Mouse (Mus musculus) embryonic facial prominence, embryonic 14.5 days (tissue): ENCODE measurements around the gene Pvr. TPM values are rescaled to one million over a fixed set of nuclear protein-coding genes. Genes with fewer than 3 reads are reported as not detected.

Experiments
- ATAC-seq: fragments of 200-750 bp; cut with Nextera tagmentation; 2 replicates; pipeline ENCODE4 v1.8.0; 2017; ENCODE audit warnings: low read depth, moderate number of reproducible peaks, moderate TSS enrichment
- DNase-seq: peaks from one replicate; pipeline ENCODE4 v3.0.0-alpha.2; 2015; ENCODE audit warnings: low spot score
- H3K27ac ChIP-seq: fragments of 300-500 bp; sonication (generic); replicated peaks from 2 replicates; pipeline ENCODE4 v1.5.1; 2014; ENCODE audit warnings: low read depth, mild to moderate bottlenecking, low read length, moderate library complexity
- H3K27me3 ChIP-seq: fragments of 300-500 bp; sonication (generic); replicated peaks from 2 replicates; pipeline ENCODE4 v1.6.1; 2014; ENCODE audit warnings: low read length; ENCODE audit not compliant: control insufficient read depth, insufficient read depth
- H3K36me3 ChIP-seq: fragments of 300-500 bp; sonication (generic); 2 replicates; pipeline ENCODE4 v1.6.1; 2014; ENCODE audit warnings: low read length, mixed read lengths; ENCODE audit not compliant: control insufficient read depth, insufficient read depth
- H3K4me1 ChIP-seq: fragments of 300-500 bp; sonication (generic); 2 replicates; pipeline ENCODE4 v1.6.1; 2014; ENCODE audit warnings: antibody characterized with exemption, low read length; ENCODE audit not compliant: control insufficient read depth, insufficient read depth
- H3K4me2 ChIP-seq: fragments of 300-500 bp; sonication (generic); 2 replicates; pipeline ENCODE4 v1.6.1; 2014; ENCODE audit warnings: low read depth, mild to moderate bottlenecking, low read length, moderate library complexity, mixed read lengths
- H3K4me3 ChIP-seq: fragments of 300-500 bp; sonication (generic); 2 replicates; pipeline ENCODE4 v1.5.1; 2014; ENCODE audit warnings: low read depth, mild to moderate bottlenecking, low read length
- H3K9ac ChIP-seq: fragments of 300-500 bp; sonication (generic); 2 replicates; pipeline ENCODE4 v1.6.1; 2014; ENCODE audit warnings: low read depth, mild to moderate bottlenecking, low read length, moderate library complexity, mixed read lengths
- H3K9me3 ChIP-seq: fragments of 300-500 bp; sonication (generic); 2 replicates; pipeline ENCODE4 v1.6.1; 2016; ENCODE audit warnings: low read length; ENCODE audit not compliant: control insufficient read depth
- WGBS: fragments of 180-500 bp; shearing (Covaris S2); extraction: QIAGEN DNeasy Blood & Tissue Kit; methylation state at CpG from one replicate; pipeline ENCODE4 v1.1.7; 2014; 5-methylcytosine and 5-hydroxymethylcytosine counted together
- polyA plus RNA-seq: library from polyadenylated mRNA; unstranded; fragments of >200 nt; fragmentation: Nextera tagmentation; extraction: Ambion mirVana; gene quantifications from 2 replicates; pipeline ENCODE4 v1.2.1, GENCODE M21; 2014

Gene Pvr
- polyA plus RNA-seq, 1 experiment from 2014 or later = 10.2 TPM

- Histone ChIP-seq H3K4me3 (no peak overlapping the region), H3K27ac (no peak overlapping the region), H3K4me2 (no peak overlapping the region), H3K27me3 (peaks cover 3% of the 10 kb centered on the region), H3K36me3 (no peaks in the 10 kb centered on the region), H3K4me1 (no peaks in the 10 kb centered on the region), H3K9me3 (no peaks in the 10 kb centered on the region), H3K9ac (no peak overlapping the region)
- WGBS = 63% methylated on average over 2 of the region's 2 CpGs
- DNase-seq = no peak
- no peak for ATAC-seq
These were observed 6.0 kb upstream of the Pvr start for GRCm38 (mm10) chr7:19926849-19927480.

GRCm38 (mm10) chr7:19925376-19925775 lies 4.4 kb upstream of the Pvr start:
- Histone ChIP-seq H3K4me1 (no peaks in the 10 kb centered on the region), H3K27me3 (no peaks in the 10 kb centered on the region), H3K4me3 (no peak overlapping the region), H3K4me2 (no peak overlapping the region), H3K9me3 (no peaks in the 10 kb centered on the region), H3K9ac (no peak overlapping the region), H3K27ac (no peak overlapping the region), H3K36me3 (no peaks in the 10 kb centered on the region)
- no peak for ATAC-seq
- no peak for DNase-seq
- 71% methylated on average over 1 of the region's 1 CpGs for WGBS

- Histone ChIP-seq H3K9ac (no peak overlapping the region), H3K27ac (no peak overlapping the region), H3K4me2 (no peak overlapping the region), H3K27me3 (no peaks in the 10 kb centered on the region), H3K36me3 (no peaks in the 10 kb centered on the region), H3K9me3 (no peaks in the 10 kb centered on the region), H3K4me3 (no peak overlapping the region), H3K4me1 (no peaks in the 10 kb centered on the region)
- DNase-seq (no peak), ATAC-seq (no peak)
- WGBS = 6% methylated on average over 10 of the region's 15 CpGs
These were observed 2.8 kb upstream of the Pvr start for GRCm38 (mm10) chr7:19923797-19924196.

- ATAC-seq = no peak
- DNase-seq = no peak
- Histone ChIP-seq H3K27ac (no peak overlapping the region), H3K27me3 (no peaks in the 10 kb centered on the region), H3K9me3 (no peaks in the 10 kb centered on the region), H3K36me3 (peaks cover 4% of the 10 kb centered on the region; the same call in 1 of the 2 replicates), H3K4me3 (no peak overlapping the region), H3K9ac (no peak overlapping the region), H3K4me1 (no peaks in the 10 kb centered on the region), H3K4me2 (no peak overlapping the region)
- 40% methylated on average over 2 of the region's 2 CpGs for WGBS
These were observed 2.4 kb upstream of the Pvr start for GRCm38 (mm10) chr7:19923354-19923753.

DNA sequence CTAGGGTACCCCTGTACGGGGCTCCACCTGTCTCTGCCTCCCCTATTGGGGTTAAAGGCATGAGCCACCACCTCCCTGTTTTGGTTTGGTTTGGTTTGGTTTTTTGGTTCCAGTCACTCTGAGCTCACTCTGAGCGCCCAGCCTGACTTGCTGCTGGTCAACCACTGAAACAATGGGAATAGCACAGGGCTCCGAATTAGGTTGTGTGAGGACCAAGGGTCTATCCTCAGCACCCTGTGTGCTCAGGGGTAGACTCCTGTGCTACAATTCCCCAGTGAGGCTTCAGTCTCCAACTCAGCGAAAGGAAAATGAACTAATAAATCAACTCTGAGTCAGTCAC lies 824 bp downstream of the Pvr start:
- H3K4me1 ChIP-seq = no peaks in the 10 kb centered on the region
- peak overlapping the region; percentile 73 for H3K4me3 ChIP-seq
- H3K9me3 ChIP-seq = no peaks in the 10 kb centered on the region
- ATAC-seq (0 out of 2 replicates have a peak, but pooled peaks have one; percentile 4), DNase-seq (no peak)
- H3K36me3 ChIP-seq = peaks cover 24% of the 10 kb centered on the region
- WGBS = 44% methylated on average over 4 of the region's 4 CpGs
- H3K9ac ChIP-seq = peak overlapping the region; percentile 88
- no peaks in the 10 kb centered on the region for H3K27me3 ChIP-seq
- H3K27ac ChIP-seq = no peak overlapping the region
- peak overlapping the region; percentile 72 for H3K4me2 ChIP-seq

GRCm38 (mm10) chr7:19914558-19914957 lies 6.4 kb downstream of the Pvr start:
- no peak overlapping the region for H3K9ac ChIP-seq
- H3K36me3 ChIP-seq = peaks cover 49% of the 10 kb centered on the region
- DNase-seq = no peak
- H3K27me3 ChIP-seq = no peaks in the 10 kb centered on the region
- no peak for ATAC-seq
- no peaks in the 10 kb centered on the region for H3K9me3 ChIP-seq
- WGBS = 95% methylated on average over 7 of the region's 7 CpGs
- H3K4me3 ChIP-seq = no peak overlapping the region
- H3K4me2 ChIP-seq = no peak overlapping the region
- no peaks in the 10 kb centered on the region for H3K4me1 ChIP-seq
- no peak overlapping the region for H3K27ac ChIP-seq

GRCm38 (mm10) chr7:19911695-19912524 lies 9.1 kb downstream of the Pvr start:
- Histone ChIP-seq H3K27ac (no peak overlapping the region; the same call in 1 of the 2 replicates), H3K9me3 (peaks cover under 1% of the 10 kb centered on the region; the same call in 1 of the 2 replicates), H3K4me3 (no peak overlapping the region), H3K36me3 (peaks cover 56% of the 10 kb centered on the region), H3K4me2 (no peak overlapping the region), H3K9ac (no peak overlapping the region), H3K27me3 (no peaks in the 10 kb centered on the region), H3K4me1 (no peaks in the 10 kb centered on the region)
- ATAC-seq = no peak; the same call in 1 of the 2 replicates
- WGBS = 87% methylated on average over 23 of the region's 23 CpGs
- DNase-seq = peak; percentile 59

DNA sequence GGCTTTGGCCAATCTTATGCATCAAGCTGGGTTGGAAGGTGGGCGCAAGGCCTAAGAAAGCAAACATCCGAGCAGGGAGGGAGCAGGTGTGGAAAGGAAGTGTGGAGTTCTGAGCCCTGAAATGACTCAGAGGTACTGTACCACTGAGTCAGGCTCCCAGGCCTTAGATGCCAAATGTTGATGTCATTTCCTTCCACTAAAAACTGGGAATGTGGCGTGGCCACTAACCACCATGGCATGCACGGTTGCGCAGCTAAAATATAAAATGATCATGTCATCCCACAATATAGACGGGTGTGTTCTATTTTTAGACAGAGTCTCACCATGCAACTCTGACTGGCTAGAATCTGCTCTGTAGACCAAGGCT lies 9.7 kb downstream of the Pvr start:
- Histone ChIP-seq H3K4me1 (no peaks in the 10 kb centered on the region), H3K9me3 (peaks cover 7% of the 10 kb centered on the region; the same call in 1 of the 2 replicates), H3K9ac (no peak overlapping the region), H3K36me3 (peaks cover 56% of the 10 kb centered on the region), H3K27me3 (no peaks in the 10 kb centered on the region), H3K4me3 (no peak overlapping the region), H3K27ac (no peak overlapping the region), H3K4me2 (no peak overlapping the region)
- ATAC-seq = no peak
- WGBS = 80% methylated on average over 6 of the region's 6 CpGs
- DNase-seq = no peak
